Comparison of ENCODE assay signal across 8 mouse cellular contexts in the genomic region with DNA sequence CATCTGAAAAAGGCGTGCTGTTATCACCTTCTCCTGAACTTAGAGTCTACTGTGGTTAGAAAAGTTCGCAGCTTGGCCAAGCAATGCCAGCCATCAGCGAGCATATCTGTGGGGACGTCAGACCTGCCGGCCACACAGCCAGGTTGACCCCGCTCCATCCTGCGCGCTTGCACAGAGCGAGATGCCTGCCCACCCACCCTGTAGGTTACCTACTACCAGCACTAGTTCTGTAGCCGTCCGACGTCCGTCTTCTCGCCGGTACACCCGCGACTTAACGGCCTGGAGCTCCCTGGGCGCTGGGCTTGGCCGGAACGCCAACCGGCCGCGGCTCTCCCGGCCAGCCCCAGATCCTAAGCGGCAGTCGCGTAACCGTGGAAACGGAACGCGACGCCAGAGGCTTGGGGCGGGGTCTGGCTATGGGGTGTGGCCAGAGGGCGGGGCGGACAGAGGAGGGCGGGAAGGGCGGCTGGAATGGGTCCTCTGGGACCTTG. TPM values are rescaled to one million over a fixed set of nuclear protein-coding genes. Genes with fewer than 3 reads are reported as not detected.
A peak's percentile ranks its signal among the peaks of the same experiment; 100 is the strongest.
DNase-seq lines count a peak whose midpoint lies in the region; ATAC-seq and TF ChIP-seq lines count a peak whose summit lies in the region.

Gene Cfap206 (minus strand): TSS at position 356 of the 491 bp plus-strand sequence.

- peak; percentile 11 for DNase-seq in c-Kit-negative CD71-positive TER-119-positive erythroid progenitor cells, embryonic 14.5 days (ENCODE audit: low read depth, low spot score)
- peak; percentile 91 for DNase-seq in forebrain, embryonic 11.5 days (ENCODE audit: low spot score)
- DNase-seq in heart, postnatal 14 days: peak; percentile 67 to 75
- peak; percentile 87 to 90 for DNase-seq in kidney, postnatal 4 days
- DNase-seq in ovary, postnatal 36 days (ENCODE audit: low spot score): peak; percentile 78
- peak; percentile 21 to 30 for DNase-seq in thymus, postnatal 36 days

- intact Hi-C loops in heart, postnatal 14 days (cut with DNase I): no loop called here

- peak within 1 kb of the TSS; percentile 89 for H3K4me2 ChIP-seq in forebrain, embryonic 11.5 days (ENCODE audit: low read depth, low read length, severe bottlenecking)
- peak within 1 kb of the TSS; percentile 97 for H3K4me2 ChIP-seq in lung, embryonic 16.5 days (ENCODE audit: low read depth, low read length)

- under 1% methylated on average over 38 of the region's 38 CpGs for WGBS in forebrain, embryonic 11.5 days
- under 1% methylated on average over 38 of the region's 38 CpGs for WGBS in lung, embryonic 16.5 days

- peak within 1 kb of the TSS; percentile 80 for H3K4me3 ChIP-seq in ES-Bruce4 (ENCODE audit: low read depth, low read length)
- H3K4me3 ChIP-seq in forebrain, embryonic 11.5 days (ENCODE audit: low read depth, low read length): peak within 1 kb of the TSS; percentile 46
- H3K4me3 ChIP-seq in lung, embryonic 16.5 days (ENCODE audit: low read length): peak within 1 kb of the TSS; percentile 63

- no peaks in the 10 kb centered on the region for H3K4me1 ChIP-seq in ES-Bruce4 (ENCODE audit: control insufficient read depth, insufficient read depth, low read length)
- H3K4me1 ChIP-seq in forebrain, embryonic 11.5 days (replicated peaks; ENCODE audit: control insufficient read depth, insufficient read depth, low read length): no peaks in the 10 kb centered on the region; the same call in 1 of the 2 replicates
- H3K4me1 ChIP-seq in lung, embryonic 16.5 days (replicated peaks; ENCODE audit: control insufficient read depth, insufficient read depth, low read length): 0 out of 2 replicates have a peak, but pooled peaks cover 2% of the 10 kb centered on the region

- no peaks in the 10 kb centered on the region for H3K36me3 ChIP-seq in ES-Bruce4 (ENCODE audit: control insufficient read depth, insufficient read depth, low read length, poor library complexity, severe bottlenecking)
- no peaks in the 10 kb centered on the region for H3K36me3 ChIP-seq in forebrain, embryonic 11.5 days (ENCODE audit: control insufficient read depth, insufficient read depth, low read length)
- no peaks in the 10 kb centered on the region for H3K36me3 ChIP-seq in lung, embryonic 16.5 days (ENCODE audit: control insufficient read depth, insufficient read depth, low read length)

- no peak for TF ChIP-seq CTCF in ES-Bruce4 (IDR thresholded peaks at IDR 0.05; ENCODE audit: low read depth, low read length)

- ATAC-seq in forebrain, embryonic 11.5 days (replicated peaks; ENCODE audit: low FRiP score): peak; percentile 96
- ATAC-seq in lung, embryonic 16.5 days (ENCODE audit: low read depth): peak; percentile 99

- H3K9ac ChIP-seq in ES-Bruce4 (ENCODE audit: low read depth, poor library complexity, severe bottlenecking): no peak within 1 kb of the TSS
- H3K9ac ChIP-seq in forebrain, embryonic 11.5 days (ENCODE audit: low read length): peak within 1 kb of the TSS; percentile 48
- H3K9ac ChIP-seq in lung, embryonic 16.5 days (ENCODE audit: low read length): peak within 1 kb of the TSS; percentile 64

- no peak for TF ChIP-seq POLR2A in ES-Bruce4 (IDR thresholded peaks at IDR 0.05; ENCODE audit: insufficient read depth, low read length)

- H3K27ac ChIP-seq in ES-Bruce4 (ENCODE audit: insufficient read depth, low read length): no peak within 1 kb of the TSS
- H3K27ac ChIP-seq in forebrain, embryonic 11.5 days (ENCODE audit: low read depth, low read length): no peak within 1 kb of the TSS
- no peak within 1 kb of the TSS for H3K27ac ChIP-seq in lung, embryonic 16.5 days (ENCODE audit: low read length)

- TF ChIP-seq EP300 in ES-Bruce4 (IDR thresholded peaks at IDR 0.05; ENCODE audit: insufficient read depth, low read depth, low read length): no peak

- no peaks in the 10 kb centered on the region for H3K9me3 ChIP-seq in ES-Bruce4 (replicated peaks; ENCODE audit: control insufficient read depth, insufficient read depth, low read length, poor library complexity, severe bottlenecking)
- H3K9me3 ChIP-seq in forebrain, embryonic 11.5 days (ENCODE audit: control insufficient read depth, low read length): no peaks in the 10 kb centered on the region
- no peaks in the 10 kb centered on the region for H3K9me3 ChIP-seq in lung, embryonic 16.5 days (ENCODE audit: control insufficient read depth, low read length)

- no peaks in the 10 kb centered on the region for H3K27me3 ChIP-seq in ES-Bruce4 (ENCODE audit: control insufficient read depth, insufficient read depth, low read length, poor library complexity, severe bottlenecking)
- no peaks in the 10 kb centered on the region for H3K27me3 ChIP-seq in forebrain, embryonic 11.5 days (ENCODE audit: control insufficient read depth, insufficient read depth, low read length)
- no peaks in the 10 kb centered on the region for H3K27me3 ChIP-seq in lung, embryonic 16.5 days (ENCODE audit: control insufficient read depth, insufficient read depth, low read depth, low read length)

RNA-seq across cellular contexts. Expression of gene Cfap206, which starts in this region (rescaled TPM):
- polyA plus RNA-seq in ES-Bruce4 (2011; ENCODE audit: insufficient read depth, insufficient read length, low read depth, missing spikeins): 1.4 TPM in 1 of 2 replicates, not detected in the other
- polyA plus RNA-seq in forebrain, embryonic 11.5 days (2014; fragmentation: Nextera tagmentation; extraction: Ambion mirVana): 0.88 and 1.2 TPM in 2 replicates
- under 1 TPM; 0.17 to 0.79 TPM for total RNA-seq in heart, postnatal 14 days (2021)
- polyA plus RNA-seq in lung, embryonic 16.5 days (2015; fragmentation: Nextera tagmentation; extraction: Ambion mirVana): 11.1 and 13.2 TPM in 2 replicates

Comparison
In these comparisons a context has a peak if more than half of its experiments do, and no peak if none do; other contexts are left out.
1. Peak in DNase-seq in heart, postnatal 14 days; RNA of the gene not detected or under 1 TPM.
2. DNase-seq: peak in every context shown above with its lines; median percentile 91 in forebrain, embryonic 11.5 days; 88 in kidney, postnatal 4 days; 78 in ovary, postnatal 36 days; 71 in heart, postnatal 14 days; 26 in thymus, postnatal 36 days; 11 in c-Kit-negative CD71-positive TER-119-positive erythroid progenitor cells, embryonic 14.5 days.